In the genomic region with DNA sequence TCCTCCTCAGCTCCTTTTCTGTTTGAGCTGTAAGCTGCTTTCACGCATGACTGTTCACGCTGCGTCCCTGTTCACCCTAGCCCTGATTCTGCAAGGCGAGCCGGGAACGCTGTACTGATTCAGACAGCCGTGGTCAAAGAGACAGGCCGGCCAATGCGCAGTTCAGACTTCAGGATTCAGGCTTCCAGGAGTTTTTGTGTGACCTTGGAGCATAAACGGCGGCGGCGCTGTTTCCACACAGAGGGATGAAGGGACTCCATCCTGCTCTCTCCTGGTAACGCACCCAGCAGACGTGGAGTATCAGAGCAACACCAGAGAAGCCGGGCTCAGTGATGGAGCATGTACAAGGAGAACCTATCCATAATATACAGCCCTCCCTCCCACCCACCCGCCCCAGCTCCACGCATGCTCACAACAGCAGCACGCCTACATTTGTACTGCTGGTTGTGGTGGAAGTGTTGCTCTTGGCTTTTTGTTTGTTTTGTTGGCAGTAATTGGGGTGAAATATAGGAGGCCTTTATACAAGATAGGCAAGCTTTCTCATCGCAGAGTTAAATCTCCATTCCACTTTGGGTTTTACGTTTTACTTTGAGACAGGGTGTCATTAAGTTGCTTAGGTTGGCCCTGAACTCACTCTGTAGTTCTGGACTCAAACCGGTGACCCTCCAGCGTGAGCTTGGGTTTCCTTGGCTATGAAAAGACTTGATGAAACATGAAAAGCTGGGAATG, we compare ENCODE assay signal across 8 mouse cellular contexts.
DNase-seq lines count a peak whose midpoint lies in the region; ATAC-seq and TF ChIP-seq lines count a peak whose summit lies in the region.

No protein-coding gene starts in this region.

- H3K4me1 ChIP-seq in neural tube, embryonic 15.5 days: peaks cover 5% of the 10 kb centered on the region

- peak overlapping the region; percentile 72 for H3K27ac ChIP-seq in layer of hippocampus, adult 2 months
- no peak overlapping the region for H3K27ac ChIP-seq in neural tube, embryonic 15.5 days (replicated peaks)

- H3K9ac ChIP-seq in neural tube, embryonic 15.5 days (replicated peaks): no peak overlapping the region

- peak overlapping the region; percentile 33 for H3K4me3 ChIP-seq in layer of hippocampus, adult 2 months
- no peak overlapping the region for H3K4me3 ChIP-seq in neural tube, embryonic 15.5 days (replicated peaks)

- no peak for ATAC-seq in neural tube, embryonic 15.5 days (ENCODE audit: low FRiP score)
- no peak for ATAC-seq in erythroid progenitor cell, adult 5-6 weeks (replicated peaks; ENCODE audit: low FRiP score, poor library complexity, severe bottlenecking)

- peak; percentile 61 for TF ChIP-seq CTCF in layer of hippocampus, adult 2 months (conservative IDR thresholded peaks at IDR 0.05)

- WGBS in neural tube, embryonic 15.5 days: 70% methylated on average over 23 of the region's 23 CpGs

- H3K36me3 ChIP-seq in neural tube, embryonic 15.5 days: no peaks in the 10 kb centered on the region

- no peaks in the 10 kb centered on the region for H3K27me3 ChIP-seq in neural tube, embryonic 15.5 days (replicated peaks)

- H3K4me2 ChIP-seq in neural tube, embryonic 15.5 days: peak overlapping the region; percentile 26; the same call in 1 of the 2 replicates

- peak; percentile 53 for DNase-seq in ES-CJ7 (ENCODE audit: low read depth, low spot score)
- DNase-seq in brain, adult 2 months (ENCODE audit: low read depth, low spot score): peak; percentile 66
- DNase-seq in frontal cortex, postnatal 10 days (ENCODE audit: low spot score in 2 of 2): peak; percentile 8 to 40
- peak; percentile 26 to 39 for DNase-seq in layer of hippocampus, adult 2 months (ENCODE audit: low spot score in 2 of 2)
- DNase-seq in thymus, postnatal 0 days (ENCODE audit: low spot score): no peak
- no peak for DNase-seq in gastrocnemius, postnatal 4 days (ENCODE audit: low spot score in 2 of 2)

- no peaks in the 10 kb centered on the region for H3K9me3 ChIP-seq in neural tube, embryonic 15.5 days (replicated peaks)

Comparison
In these comparisons a context has a peak if more than half of its experiments do, and no peak if none do; other contexts are left out.
1. DNase-seq: peak in ES-CJ7 (single experiment), brain, adult 2 months (single experiment), frontal cortex, postnatal 10 days (2 of 2) and layer of hippocampus, adult 2 months (2 of 2); none in thymus, postnatal 0 days (single experiment) and gastrocnemius, postnatal 4 days (0 of 2).